Mouse (Mus musculus): ENCODE measurements around the gene Lct.

DNA sequence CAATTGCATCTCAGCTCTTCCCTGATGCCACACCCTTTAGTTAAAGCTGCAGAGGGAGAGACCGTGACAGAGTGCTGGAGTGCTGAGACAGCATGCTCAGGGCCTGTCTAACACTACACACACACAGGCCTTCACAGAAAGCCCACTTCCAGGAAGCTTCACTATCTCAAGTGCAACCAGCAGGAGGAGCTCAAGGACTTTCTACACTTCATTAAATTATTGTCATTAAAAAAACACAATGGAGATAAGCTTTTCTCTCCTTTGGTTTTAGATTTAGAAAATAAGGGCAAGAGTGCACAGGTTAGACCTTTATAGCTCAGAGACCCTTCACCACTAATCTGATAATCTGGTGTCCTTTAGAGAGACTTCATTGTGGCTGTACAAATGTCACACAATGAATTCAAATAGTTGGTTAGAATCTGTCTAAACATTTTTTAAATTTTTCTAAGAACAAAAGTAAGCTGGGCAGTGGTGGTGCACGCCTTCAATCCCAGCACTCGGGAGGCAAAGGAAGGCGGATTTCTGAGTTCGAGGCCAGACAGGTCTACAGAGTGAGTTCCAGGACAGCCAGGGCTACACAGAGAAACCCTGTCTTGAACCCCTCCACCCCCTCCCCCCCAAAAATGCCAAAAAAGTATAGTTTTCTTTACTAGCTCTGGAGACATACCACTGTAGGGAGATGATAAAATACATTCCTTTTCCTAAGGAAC is 40.8 kb upstream of the Lct start:
- TF ChIP-seq POLR2A (IDR thresholded peaks at IDR 0.05; ENCODE audit: control insufficient read depth, low read depth, low read length) (no peak), CTCF (IDR thresholded peaks at IDR 0.05; ENCODE audit: control insufficient read depth, insufficient read depth, insufficient replicate concordance, low read depth, low read length) (no peak)
